Mouse (Mus musculus) kidney, postnatal 25 days (tissue): Measurements from ENCODE around the gene Nubp2.

Experiments used
- DNase-seq, 2 experiments: peaks; one replicate each; pipeline ENCODE4 v3.0.0; 2021; ENCODE audit warnings: mixed read lengths in 2 of 2

Nubp2 gene

DNA sequence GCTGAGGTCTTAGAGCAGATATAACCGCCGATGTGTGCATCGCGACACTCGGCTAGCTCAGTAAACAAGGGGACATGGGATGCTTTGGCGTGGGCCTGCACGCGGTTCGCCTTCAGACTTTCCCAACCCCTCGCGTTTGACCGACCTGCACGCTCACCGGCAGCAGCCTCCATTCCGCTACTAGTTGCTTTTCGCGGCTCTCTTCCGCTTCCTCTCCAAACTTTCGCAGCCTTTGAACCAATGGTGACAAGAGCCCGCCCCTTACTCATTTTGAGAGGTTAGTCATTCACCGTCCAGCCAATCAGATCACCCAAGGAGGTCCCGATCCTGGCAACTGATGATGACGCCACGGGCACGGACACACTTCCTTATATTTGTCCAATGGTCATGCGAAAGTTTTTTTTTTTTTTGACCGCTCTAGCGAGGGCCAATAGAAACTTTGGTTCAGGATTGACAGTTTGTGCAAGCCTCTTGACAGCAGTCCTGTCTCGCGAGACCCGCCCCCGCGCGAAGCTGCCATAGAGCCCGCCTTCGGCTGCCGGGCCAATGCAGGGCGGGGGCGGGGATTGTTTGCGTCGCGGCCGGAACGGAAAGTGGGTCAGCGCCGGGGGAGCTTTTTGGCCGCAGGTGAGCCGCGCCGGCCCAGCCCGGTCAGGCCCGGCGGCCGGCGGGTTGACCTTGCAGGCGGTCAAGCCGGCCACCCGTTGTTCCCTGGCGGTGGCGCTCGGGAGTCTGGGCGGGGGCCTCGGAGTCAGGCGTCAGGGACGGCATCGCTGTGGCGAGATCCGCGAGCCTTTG lies at the start of gene Nubp2, which contains the start of gene Spsb3:
Gene Nubp2 (minus strand): TSS at position 216 of the 798 bp plus-strand sequence.
Gene Spsb3 (plus strand): TSS at position 510 of the 798 bp plus-strand sequence.
- peak; percentile 99 to 100 for DNase-seq

DNA sequence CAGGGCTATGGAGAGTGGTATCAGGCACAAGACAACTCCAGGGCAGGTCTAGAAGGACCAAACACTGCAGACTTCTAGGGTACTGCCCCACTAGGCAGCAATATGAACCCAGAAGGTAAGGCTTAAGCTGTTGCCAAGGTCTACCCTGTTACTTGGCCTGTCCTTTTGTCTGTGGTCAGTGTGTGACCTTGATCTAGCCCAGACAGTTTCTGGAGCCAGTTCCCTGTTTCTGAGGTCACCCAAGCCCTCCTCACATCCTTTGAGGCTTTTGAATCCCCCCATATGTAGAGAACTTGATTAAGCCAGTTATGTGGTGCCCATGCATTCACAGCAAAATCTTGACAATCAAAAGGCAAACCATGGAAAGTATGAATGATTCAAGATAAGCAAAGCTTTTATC lies 49.5 kb upstream of the Nubp2 start:
- no peak for DNase-seq

DNA sequence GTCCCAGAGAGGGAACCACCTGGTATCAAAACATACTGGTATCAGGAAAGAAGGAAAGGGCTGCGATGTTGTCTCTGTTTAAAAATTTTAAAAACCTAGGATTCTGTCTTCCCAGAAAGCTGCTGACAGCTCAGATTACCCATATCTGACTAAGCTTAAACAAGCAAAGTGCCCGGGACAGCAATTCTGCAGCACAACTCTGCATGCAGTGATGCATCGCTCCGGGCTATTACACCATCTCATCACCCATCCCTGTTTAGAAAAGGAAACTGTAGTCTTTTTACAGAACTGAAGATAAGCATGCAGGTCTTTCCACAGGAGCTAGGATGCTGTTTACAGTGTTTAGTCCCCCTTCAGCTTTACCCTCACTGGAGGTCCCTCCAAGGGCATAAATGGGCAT lies 48.8 kb upstream of the Nubp2 start:
- no peak for DNase-seq

DNA sequence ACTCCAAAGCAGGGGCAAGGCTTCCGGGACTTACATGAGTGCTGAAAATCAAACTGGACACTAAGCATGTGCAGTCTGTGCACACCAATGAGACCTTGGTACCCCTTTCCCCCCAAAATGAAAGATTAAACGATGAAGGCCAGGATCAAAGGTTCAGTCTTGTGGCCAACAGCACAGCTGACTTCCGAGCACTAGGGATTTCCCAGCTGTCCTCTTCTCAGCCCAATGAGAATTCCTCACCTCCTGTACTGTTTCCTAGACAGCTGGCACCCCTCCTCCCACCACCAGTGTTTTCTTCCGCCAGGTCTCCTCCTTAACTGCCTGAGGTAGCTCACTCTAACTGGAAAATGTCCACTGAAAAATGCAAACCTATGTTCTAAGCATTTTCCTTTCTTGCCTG lies 47.0 kb upstream of the Nubp2 start:
- no peak for DNase-seq

DNA sequence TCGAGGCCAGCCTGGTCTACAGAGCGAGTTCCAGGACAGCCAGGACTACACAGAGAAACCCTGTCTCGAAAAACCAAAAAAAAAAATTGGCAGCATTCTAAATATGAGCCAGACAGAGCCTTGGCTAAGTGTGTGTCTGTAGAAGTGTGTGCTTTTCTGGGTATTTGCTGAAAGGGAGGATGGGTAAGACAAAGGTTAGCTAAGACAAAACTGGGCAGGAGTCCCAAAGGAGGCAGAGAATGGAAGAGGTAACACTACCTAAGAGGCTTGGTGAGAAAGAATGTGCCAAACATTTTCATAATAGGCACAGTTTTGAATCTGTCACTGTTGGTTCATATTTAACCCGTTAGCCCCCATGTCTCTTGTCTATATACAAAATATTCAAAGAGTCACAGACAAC lies 46.3 kb upstream of the Nubp2 start:
- DNase-seq, result peak in 1 of 2 experiments; percentile 28

DNA sequence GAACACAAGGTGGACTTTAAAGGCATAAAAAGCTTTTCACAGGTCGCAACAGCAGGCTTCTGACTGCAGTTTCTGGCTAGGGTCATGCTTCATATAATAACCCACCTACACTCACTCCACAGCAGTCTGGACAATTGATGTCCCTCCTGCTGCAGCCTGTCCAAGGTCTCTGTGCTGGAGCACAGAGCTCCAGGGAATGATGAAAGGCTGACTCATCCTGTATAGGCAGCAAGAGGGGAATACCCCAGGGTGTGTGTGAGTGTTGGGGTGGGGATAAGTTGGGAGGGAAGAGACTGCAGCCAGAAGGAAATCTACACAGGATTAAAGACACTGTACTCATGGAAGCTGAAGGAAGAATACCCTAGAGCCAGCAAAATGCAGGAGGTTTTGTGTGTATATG lies 43.4 kb upstream of the Nubp2 start:
- no peak for DNase-seq

DNA sequence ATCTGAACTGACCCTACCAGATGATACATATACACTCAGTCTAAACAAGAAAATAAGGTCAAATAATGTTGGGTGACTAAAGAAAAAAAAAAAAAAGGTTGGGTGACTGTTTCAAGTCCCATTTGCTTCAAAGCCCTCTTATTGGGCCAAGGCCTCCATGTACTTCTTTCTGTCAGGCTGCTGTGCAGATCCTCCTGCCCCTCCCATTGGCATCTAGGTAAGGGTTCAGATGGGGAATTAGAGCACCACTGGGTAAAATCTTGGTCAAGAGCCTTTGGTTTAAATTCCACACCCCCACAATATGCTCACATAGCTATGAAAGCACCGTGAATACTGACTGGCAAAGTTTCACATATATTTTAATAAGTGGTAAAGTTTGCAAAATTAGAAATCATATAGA lies 37.1 kb upstream of the Nubp2 start:
- DNase-seq, result no peak

DNA sequence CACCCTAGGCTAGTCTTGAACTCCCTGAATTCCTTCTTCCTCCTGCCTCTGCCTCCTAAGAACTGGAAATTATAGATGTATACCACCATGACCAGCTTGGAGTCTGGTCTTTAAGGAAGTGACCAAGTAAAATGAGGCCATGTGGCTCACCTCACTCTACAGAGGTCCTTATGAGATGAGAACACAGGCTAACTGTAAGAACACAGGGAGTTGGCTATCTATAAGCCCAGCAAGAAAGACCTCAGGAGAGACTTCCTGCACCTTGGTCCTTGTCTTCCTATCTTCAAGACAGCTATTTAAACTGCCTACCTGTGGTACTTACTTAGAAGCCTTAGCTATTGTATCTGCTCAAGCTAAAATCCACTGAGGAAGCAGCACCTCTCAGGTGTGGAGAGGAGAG lies 27.8 kb upstream of the Nubp2 start:
- DNase-seq, result no peak

DNA sequence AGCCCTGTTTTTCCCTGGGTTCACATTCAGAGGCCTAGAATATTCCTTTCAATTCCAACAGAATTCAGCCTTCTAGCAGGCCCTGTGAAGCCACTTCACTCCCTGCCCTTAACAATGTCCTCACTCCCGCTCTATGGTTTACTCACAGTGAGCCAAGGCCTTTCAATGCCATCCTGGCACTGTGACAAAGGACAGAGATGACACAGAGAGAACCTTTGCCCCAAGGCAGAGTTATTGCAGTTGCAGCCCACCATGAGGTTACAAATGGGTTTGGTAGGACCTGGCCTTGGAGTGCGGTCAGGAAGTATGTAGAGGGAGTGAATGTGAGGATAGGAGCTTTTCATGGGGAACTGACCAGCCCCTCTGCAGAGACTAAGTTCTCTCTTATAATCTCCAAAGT lies 21.4 kb upstream of the Nubp2 start:
- no peak for DNase-seq

DNA sequence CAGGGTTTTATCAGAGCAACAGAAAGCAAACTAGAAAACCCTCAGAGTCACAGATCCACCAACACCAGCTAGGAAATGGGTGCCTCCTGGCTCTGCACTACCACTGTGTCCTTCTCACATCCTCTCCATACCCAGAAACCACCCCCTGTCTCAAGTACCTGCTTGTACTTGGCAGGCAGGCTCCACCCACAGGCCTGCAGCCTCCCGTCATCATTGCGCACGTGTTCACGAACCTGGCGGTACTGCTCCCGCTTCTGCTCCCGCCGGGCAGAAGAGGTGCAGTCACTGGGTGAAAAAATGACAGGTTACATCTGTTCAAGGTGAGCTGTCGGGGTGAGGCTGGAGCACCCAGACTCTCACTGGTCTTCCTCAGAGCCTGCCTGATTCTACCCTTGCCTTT lies 17.6 kb upstream of the Nubp2 start:
- no peak for DNase-seq

DNA sequence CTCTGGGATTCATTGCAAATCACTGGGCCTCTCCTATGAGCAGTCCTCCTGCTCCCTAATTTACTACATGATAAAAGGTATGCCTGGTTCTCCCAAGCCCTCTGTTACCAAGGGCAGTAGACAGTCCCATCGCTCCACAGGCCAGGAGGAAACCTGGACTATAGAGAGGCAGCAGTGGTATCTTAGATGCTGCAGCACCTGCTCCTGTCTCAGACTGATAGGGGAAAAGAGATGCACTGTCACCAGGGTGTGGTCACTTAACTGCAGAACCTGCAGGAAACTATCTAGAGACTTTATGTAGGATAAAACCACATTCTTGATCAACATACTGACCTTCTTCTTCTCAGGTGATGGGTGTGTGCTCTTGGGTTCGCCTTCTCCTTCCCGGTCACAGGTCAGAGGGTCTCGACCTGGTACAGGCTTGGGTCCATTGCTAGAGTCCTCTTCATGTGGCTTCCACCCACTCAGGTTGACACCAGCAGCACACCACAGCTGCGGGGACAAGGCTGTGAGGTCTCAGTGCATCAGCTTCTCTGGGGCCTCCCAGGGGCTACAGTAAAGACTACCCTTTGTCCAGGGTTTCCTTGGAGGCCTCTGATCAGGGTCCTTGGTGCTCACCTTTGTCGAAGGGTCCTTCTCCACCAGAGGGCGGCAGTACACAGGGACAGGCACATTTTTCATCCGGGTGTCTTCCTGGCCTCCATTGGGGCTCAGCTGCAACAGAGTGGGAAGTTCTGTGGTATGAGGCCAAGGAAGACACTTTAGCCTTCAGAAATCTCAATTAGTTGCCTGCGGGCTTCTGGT lies 16.7 kb upstream of the Nubp2 start:
- peak; percentile 56 to 73 for DNase-seq

DNA sequence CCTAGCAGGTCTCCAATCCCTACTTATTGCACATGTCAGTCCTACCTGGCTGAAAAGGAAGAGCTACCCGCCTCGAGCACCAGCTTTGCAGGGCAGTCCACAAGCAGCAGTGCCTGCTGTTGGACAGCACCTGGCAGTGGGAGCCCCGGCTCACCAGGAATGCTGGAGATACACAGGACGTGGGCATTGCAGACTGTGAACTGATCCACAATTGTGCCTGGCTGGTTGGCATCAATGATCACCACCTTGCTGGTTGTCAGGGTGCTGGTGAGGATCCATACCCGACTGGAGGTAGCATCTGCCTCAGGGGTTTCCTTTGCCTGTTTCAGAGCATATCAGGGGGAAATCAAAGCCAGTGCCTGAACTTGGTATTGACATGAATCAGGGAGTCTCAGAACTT lies 16.0 kb upstream of the Nubp2 start:
- no peak for DNase-seq

DNA sequence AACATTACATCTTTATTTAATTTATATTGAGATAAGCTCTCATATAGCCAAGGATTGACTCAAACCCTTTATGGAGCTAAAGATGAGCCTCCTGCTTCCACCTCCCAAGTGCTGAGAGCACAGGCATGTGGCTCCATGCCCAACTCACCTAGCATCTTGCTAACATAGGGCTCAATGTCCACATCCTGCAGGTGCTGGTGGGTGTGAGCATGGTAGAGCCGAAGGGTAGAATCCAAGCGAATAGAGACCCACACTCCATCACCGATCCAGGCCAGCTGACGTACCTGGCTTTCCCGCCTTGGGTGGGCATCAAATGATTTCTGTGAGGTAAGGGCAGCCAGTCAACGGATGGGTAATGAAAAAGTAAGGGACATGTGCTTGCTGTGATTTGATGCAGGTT lies 13.9 kb upstream of the Nubp2 start:
- peak in 1 of 2 experiments; percentile 32 for DNase-seq

DNA sequence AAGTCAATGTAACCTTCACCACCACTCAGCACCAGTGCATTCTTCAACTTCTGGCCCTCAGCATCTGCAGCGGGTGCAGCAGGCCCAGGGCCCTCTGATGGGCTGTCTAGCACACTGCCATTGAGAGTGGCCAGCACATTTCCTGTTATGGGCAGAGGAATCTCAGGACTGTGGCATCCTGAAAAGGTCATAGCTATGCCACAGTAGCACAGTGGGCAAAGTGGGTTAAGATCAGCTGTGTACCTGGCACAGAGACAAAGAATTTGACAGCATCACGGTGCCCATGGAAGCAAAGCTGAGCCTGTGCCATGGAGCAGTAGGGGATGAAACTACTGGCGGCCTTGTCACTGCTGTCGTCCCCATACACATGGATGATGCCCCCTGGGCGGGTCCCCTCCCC lies 13.0 kb upstream of the Nubp2 start:
- no peak for DNase-seq

DNA sequence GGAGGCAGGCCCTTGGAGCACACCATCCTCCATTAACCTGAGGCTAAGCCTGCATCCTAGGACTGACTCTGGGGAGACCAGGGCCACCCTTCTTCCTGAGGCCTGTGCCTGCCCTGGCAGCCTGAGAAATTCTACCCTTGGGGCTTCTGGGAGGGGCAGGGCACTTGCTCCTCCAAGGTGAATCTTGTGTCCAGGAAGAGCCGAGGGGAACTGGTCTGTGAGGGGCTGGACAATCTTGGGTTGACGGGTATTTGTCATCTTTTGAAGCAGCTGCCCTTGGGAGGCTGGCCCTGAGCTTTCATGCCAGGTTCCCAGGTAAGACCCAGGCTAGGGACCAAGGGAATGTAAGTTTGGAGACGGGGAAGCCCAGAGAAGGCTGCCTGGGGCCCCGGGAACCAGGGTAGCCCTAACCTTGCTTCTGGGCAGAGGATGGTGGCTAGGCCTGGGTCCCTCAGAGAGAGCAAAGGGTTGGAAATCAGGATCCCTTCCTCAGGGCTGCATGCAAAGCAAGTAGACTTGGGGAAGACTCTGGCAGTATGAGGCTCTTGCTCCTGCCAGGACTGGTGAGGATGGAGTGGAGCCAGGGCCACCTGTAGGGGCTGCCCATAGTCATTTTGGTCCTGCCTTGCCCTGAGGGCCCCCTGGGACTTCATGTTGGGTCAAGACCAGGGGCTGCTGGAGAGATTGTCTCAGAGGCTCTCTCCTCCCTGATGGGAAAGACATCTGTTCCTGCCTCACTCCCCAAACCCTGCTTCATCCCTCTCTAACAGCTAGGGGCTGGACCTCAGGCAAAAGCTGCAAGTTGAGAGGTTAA lies 12.1 kb upstream of the Nubp2 start:
- DNase-seq, result peak in 1 of 2 experiments; percentile 34

DNA sequence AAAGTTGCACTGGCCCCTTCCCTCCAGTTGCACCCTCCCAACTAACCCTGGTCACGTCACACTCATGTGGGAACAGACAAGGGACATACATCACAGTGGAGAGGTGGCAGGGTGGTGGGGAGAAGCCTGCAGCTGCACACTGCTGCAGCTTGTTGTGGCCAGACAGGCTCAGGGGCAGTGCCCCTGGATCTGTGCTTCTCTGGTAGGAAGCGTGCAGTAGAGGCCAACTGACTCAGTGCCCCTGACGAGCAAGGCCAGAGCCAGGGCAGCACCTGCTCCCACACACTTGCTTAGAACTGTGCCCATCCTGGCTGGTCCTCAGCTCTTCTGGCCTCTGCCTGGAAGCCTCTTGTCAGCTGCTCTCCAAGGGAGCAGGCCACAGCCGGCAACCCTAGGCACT lies 11.5 kb upstream of the Nubp2 start:
- peak in 1 of 2 experiments; percentile 39 for DNase-seq

DNA sequence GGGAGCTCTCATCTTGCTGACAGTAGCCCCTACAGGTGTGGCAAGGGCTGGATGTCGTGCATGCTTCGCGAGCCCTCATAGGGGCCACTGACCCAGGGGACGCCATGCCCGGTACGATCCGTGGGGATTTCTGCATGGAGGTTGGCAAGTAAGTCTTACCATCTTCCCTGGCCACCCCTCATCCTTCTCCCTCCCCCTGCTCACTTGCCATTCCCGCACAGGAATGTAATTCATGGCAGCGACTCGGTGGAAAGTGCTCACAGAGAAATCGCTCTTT lies 10.8 kb upstream of the Nubp2 start:
- no peak for DNase-seq

DNA sequence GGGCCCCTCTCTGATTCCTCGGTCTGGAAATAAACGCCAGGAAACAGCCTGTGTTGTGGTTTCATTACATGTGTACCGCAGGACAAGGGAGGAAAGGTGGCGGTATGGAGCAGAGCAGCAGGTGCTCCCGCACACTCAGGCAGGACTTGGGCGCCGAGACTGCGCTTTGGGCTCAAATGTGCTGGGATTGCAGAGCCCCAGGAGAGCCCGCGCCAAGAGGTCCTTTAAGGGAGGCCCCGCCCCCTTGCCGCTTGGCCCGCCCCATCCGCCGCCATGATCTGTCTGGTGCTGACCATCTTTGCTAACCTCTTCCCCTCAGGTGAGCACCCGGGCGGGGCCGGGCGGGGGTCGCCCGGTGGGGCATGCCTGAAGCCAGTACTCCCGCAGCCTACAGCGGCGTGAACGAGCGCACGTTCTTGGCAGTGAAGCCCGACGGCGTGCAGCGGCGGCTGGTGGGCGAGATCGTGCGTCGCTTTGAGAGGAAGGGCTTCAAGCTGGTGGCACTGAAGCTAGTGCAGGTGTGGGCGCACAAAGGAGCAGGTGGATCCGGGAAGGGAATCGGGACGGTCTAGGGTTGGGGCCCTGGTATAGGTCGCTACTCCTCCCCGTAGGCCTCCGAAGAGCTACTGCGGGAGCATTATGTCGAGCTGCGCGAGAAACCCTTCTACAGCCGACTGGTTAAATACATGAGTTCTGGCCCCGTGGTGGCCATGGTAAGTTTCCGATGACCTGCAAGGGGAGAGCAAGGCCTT lies 10.3 kb upstream of the Nubp2 start, which contains the start of gene Nme3:
Gene Nme3 (plus strand): TSS at position 260 of the 752 bp plus-strand sequence.
- DNase-seq, result peak; percentile 89 to 92

DNA sequence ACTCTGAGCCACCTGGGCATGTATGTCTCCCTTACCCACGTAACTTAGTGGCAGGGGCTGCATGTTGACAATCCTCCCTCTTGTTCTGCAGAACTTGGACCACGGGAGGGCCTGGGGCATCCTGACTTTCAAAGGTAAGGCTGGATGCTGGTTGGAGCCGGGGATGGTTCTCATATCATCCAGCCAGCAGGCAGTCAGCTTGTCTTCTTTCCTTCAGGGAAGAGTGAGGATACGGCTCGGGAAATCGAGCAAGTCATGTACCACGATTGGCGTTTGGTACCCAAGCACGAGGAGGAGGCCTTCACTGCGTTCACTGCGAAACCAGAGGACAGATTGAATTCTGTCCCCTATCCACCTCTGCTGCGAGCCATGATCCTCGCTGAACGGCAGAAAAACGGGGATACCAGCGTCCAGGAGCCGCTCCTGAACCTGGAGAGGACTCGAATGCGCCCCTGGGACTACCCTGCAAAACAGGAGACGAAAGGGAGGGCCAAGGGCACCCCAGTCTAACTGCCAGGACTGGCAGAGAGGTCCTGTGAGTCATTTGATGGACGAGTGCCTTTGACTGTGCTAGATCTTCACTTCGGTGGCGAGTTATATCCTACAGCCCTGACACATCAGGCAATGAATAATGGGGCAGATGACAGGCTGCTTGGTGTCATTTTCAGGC lies 9.6 kb upstream of the Nubp2 start:
- peak in 1 of 2 experiments; percentile 46 for DNase-seq

DNA sequence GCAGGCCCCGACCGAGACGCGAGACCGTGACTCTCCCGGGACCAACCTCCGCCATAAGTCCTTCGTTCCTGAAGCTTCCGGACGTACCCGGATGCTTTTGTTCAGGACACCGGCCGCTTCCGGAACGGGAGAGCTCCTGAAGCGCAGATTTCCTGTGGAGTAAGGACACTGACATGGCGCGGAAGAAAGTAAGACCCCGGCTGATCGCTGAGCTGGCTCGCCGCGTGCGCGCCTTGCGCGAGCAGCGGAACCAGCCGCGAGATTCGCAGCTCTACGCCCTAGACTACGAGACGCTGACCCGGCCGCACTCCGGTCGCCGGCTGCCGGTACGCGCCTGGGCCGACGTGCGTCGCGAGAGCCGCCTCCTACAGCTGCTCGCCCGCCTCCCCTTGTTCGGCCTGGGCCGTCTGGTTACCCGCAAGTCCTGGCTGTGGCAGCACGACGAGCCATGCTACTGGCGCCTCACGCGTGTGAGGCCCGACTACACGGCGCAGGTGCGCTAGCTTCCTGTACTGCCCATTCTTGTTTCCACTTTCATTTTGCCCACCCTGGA lies 8.9 kb upstream of the Nubp2 start, which contains the start of the genes Eme2 and Mrps34:
Gene Eme2 (minus strand): TSS at position 93 of the 553 bp plus-strand sequence.
Gene Mrps34 (plus strand): TSS at position 122 of the 553 bp plus-strand sequence.
- peak; percentile 86 to 92 for DNase-seq
